Mouse (Mus musculus): ENCODE data around the gene Hist2h2aa1. TPM values are rescaled to one million over a fixed set of nuclear protein-coding genes. Genes with fewer than 3 reads are reported as not detected.
"Not testable (repeated sequence)": the region's sequence is repeated elsewhere in the genome, so short reads cannot be mapped to it uniquely, and the experiment has no call there.

The Hist2h2aa1 gene
- polyA plus RNA-seq, 1 experiment, result 565 TPM

GRCm38 (mm10) chr3:96199731-96200130 lies 45.6 kb upstream of the Hist2h2aa1 start:
- no peaks in the 10 kb centered on the region for H3K36me3 ChIP-seq (ENCODE audit: control insufficient read depth, insufficient read depth, low read length)
- TF ChIP-seq POLR2A (IDR thresholded peaks at IDR 0.05; ENCODE audit: control insufficient read depth, extremely low read depth, insufficient read depth, low read length, poor library complexity), result no peak
- no peaks in the 10 kb centered on the region for H3K27me3 ChIP-seq (ENCODE audit: control insufficient read depth, insufficient read depth, low read length)
- no peak overlapping the region for H3K27ac ChIP-seq (ENCODE audit: control insufficient read depth, insufficient read depth, low read length)
- WGBS, result 64% methylated on average over 2 of the region's 2 CpGs
- H3K4me1 ChIP-seq (replicated peaks; ENCODE audit: control insufficient read depth, insufficient read depth, low read length), result peaks cover 20% of the 10 kb centered on the region
- no peak for DNase-seq
- H3K4me3 ChIP-seq (ENCODE audit: control insufficient read depth, insufficient read depth, low read length), result no peak overlapping the region

- Histone ChIP-seq H3K27ac (ENCODE audit: control insufficient read depth, insufficient read depth, low read length) (no peak overlapping the region), H3K4me1 (replicated peaks; ENCODE audit: control insufficient read depth, insufficient read depth, low read length) (no peaks in the 10 kb centered on the region), H3K36me3 (ENCODE audit: control insufficient read depth, insufficient read depth, low read length) (no peaks in the 10 kb centered on the region), H3K27me3 (ENCODE audit: control insufficient read depth, insufficient read depth, low read length) (no peaks in the 10 kb centered on the region), H3K4me3 (ENCODE audit: control insufficient read depth, insufficient read depth, low read length) (no peak overlapping the region)
- WGBS, result 73% methylated on average over 3 of the region's 3 CpGs
- no peak for DNase-seq
- no peak for TF ChIP-seq POLR2A (IDR thresholded peaks at IDR 0.05; ENCODE audit: control insufficient read depth, extremely low read depth, insufficient read depth, low read length, poor library complexity)
- no peak for TF ChIP-seq CTCF (IDR thresholded peaks at IDR 0.05; ENCODE audit: borderline replicate concordance, control insufficient read depth, extremely low read depth, insufficient read depth, low read length, poor library complexity)
Measured at GRCm38 (mm10) chr3:96207819-96208218, 37.5 kb upstream of the Hist2h2aa1 start.

GRCm38 (mm10) chr3:96209242-96209641 lies 36.1 kb upstream of the Hist2h2aa1 start:
- DNase-seq, result no peak
- Histone ChIP-seq H3K27ac (ENCODE audit: control insufficient read depth, insufficient read depth, low read length) (no peak overlapping the region), H3K4me3 (ENCODE audit: control insufficient read depth, insufficient read depth, low read length) (no peak overlapping the region), H3K27me3 (ENCODE audit: control insufficient read depth, insufficient read depth, low read length) (no peaks in the 10 kb centered on the region), H3K36me3 (ENCODE audit: control insufficient read depth, insufficient read depth, low read length) (no peaks in the 10 kb centered on the region), H3K4me1 (replicated peaks; ENCODE audit: control insufficient read depth, insufficient read depth, low read length) (no peaks in the 10 kb centered on the region)
- WGBS, result 61% methylated on average over 15 of the region's 15 CpGs
- TF ChIP-seq CTCF (IDR thresholded peaks at IDR 0.05; ENCODE audit: borderline replicate concordance, control insufficient read depth, extremely low read depth, insufficient read depth, low read length, poor library complexity), result no peak
- TF ChIP-seq POLR2A (IDR thresholded peaks at IDR 0.05; ENCODE audit: control insufficient read depth, extremely low read depth, insufficient read depth, low read length, poor library complexity), result no peak

GRCm38 (mm10) chr3:96219191-96219641 lies 26.1 kb upstream of the Hist2h2aa1 start:
- Histone ChIP-seq H3K27me3 (ENCODE audit: control insufficient read depth, insufficient read depth, low read length) (no peaks in the 10 kb centered on the region), H3K27ac (ENCODE audit: control insufficient read depth, insufficient read depth, low read length) (peak overlapping the region; percentile 90), H3K4me3 (ENCODE audit: control insufficient read depth, insufficient read depth, low read length) (peak overlapping the region; percentile 49), H3K4me1 (replicated peaks; ENCODE audit: control insufficient read depth, insufficient read depth, low read length) (peaks cover 17% of the 10 kb centered on the region), H3K36me3 (ENCODE audit: control insufficient read depth, insufficient read depth, low read length) (no peaks in the 10 kb centered on the region)
- DNase-seq, result peak; percentile 56
- WGBS, result under 1% methylated on average over 12 of the region's 12 CpGs
- TF ChIP-seq CTCF (IDR thresholded peaks at IDR 0.05; ENCODE audit: borderline replicate concordance, control insufficient read depth, extremely low read depth, insufficient read depth, low read length, poor library complexity) (no peak), POLR2A (IDR thresholded peaks at IDR 0.05; ENCODE audit: control insufficient read depth, extremely low read depth, insufficient read depth, low read length, poor library complexity) (no peak)

- WGBS, result under 1% methylated on average over 37 of the region's 37 CpGs
- peak within 1 kb of the TSS; percentile 98 for H3K27ac ChIP-seq (ENCODE audit: control insufficient read depth, insufficient read depth, low read length)
- H3K27me3 ChIP-seq (ENCODE audit: control insufficient read depth, insufficient read depth, low read length), result no peaks in the 10 kb centered on the region
- DNase-seq, result peak; percentile 79
- peak; percentile 86 for TF ChIP-seq POLR2A (IDR thresholded peaks at IDR 0.05; ENCODE audit: control insufficient read depth, extremely low read depth, insufficient read depth, low read length, poor library complexity)
- TF ChIP-seq CTCF (IDR thresholded peaks at IDR 0.05; ENCODE audit: borderline replicate concordance, control insufficient read depth, extremely low read depth, insufficient read depth, low read length, poor library complexity), result peak; percentile 42; the same call in 1 of the 2 replicates
- H3K36me3 ChIP-seq (ENCODE audit: control insufficient read depth, insufficient read depth, low read length), result no peaks in the 10 kb centered on the region
- H3K4me3 ChIP-seq (ENCODE audit: control insufficient read depth, insufficient read depth, low read length), result peak within 1 kb of the TSS; percentile 80
- H3K4me1 ChIP-seq (replicated peaks; ENCODE audit: control insufficient read depth, insufficient read depth, low read length), result peaks cover 18% of the 10 kb centered on the region
Measured at GRCm38 (mm10) chr3:96219661-96220130, 25.6 kb upstream of the Hist2h2aa1 start, which contains the start of the genes Bola1 and Hist2h2ab. TSS of gene Bola1 (minus strand) at chr3:96219709. TSS of gene Hist2h2ab (plus strand) at chr3:96219865.

GRCm38 (mm10) chr3:96220131-96220764 lies 25.0 kb upstream of the Hist2h2aa1 start:
- H3K27me3 ChIP-seq (ENCODE audit: control insufficient read depth, insufficient read depth, low read length); DNase-seq; H3K36me3 ChIP-seq (ENCODE audit: control insufficient read depth, insufficient read depth, low read length): not testable (repeated sequence)
- H3K4me3 ChIP-seq (ENCODE audit: control insufficient read depth, insufficient read depth, low read length), result peak overlapping the region; percentile 80
- peak; percentile 77 for TF ChIP-seq POLR2A (IDR thresholded peaks at IDR 0.05; ENCODE audit: control insufficient read depth, extremely low read depth, insufficient read depth, low read length, poor library complexity)
- peak overlapping the region; percentile 98 for H3K27ac ChIP-seq (ENCODE audit: control insufficient read depth, insufficient read depth, low read length)
- under 1% methylated on average over 34 of the region's 47 CpGs for WGBS
- H3K4me1 ChIP-seq (replicated peaks; ENCODE audit: control insufficient read depth, insufficient read depth, low read length), result peaks cover 21% of the 10 kb centered on the region
